Mouse (Mus musculus): ENCODE measurements around the gene Josd2. TPM values are rescaled to one million over a fixed set of nuclear protein-coding genes. Genes with fewer than 3 reads are reported as not detected.
A peak's percentile ranks its signal among the peaks of the same experiment; 100 is the strongest.

Josd2 gene
- polyA plus RNA-seq, 1 experiment: 92.8 TPM

DNA sequence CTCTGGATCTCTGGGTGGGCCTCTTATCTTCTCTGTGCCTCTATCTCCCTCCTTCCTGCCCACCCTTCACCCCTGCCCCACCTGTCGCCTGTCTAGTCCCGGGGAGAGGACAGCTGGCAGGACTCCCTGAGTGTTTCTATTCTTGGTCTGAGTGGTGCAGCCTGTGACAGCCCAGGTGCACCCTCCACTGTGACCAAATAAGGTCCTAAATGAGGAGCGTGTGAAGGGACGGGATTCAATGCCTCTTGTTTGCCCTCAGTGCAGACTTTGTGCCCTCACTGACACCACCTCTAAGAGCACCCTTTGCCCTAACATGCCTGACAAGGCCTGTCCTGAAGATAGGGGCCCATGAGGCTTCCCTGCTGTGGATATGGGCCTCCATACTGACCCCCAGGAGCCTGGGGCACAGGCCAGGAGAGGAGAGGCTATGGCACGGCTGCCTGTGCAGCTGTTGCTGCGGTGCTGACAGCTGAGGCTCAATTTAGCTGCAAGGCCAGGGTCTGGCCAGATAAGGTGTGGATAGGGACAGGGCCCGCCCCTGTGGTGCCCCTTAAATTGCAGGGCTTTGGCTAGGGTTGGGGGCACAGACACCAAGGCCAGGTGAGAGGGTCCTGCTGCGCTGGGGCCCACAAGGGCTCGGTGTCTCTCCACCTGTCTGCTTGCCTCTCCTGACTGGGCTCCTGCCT lies 5.3 kb downstream of the Josd2 start:
- TF ChIP-seq POLR2A (IDR thresholded peaks at IDR 0.05; ENCODE audit: low read depth, low read length): no peak
- TF ChIP-seq CTCF (conservative IDR thresholded peaks at IDR 0.05; ENCODE audit: insufficient read depth, insufficient read length, low read depth, low read length): no peak
- WGBS: 47% methylated on average over 9 of the region's 9 CpGs
- no peaks in the 10 kb centered on the region for H3K27me3 ChIP-seq (replicated peaks; ENCODE audit: control insufficient read depth, insufficient read depth, low read length)

DNA sequence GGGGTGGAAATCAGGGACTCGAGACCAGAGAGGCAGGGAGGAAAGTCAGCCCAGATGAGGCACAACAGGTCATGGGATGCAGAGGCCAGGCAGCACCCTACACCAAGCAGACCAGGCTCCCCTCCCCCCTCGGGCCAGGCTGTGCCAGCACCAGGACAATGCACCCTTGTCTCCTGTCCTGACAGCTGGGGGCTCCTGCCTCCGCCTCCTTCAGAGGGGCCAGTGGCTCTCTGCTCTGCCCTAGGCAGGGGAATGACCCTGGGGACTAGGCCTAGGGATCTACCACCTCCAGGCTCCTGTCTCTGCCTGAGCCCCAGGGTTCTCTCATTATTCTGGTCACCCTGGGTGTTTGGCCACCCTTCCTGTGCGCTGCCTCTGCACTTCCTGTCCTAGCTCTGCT lies 6.6 kb downstream of the Josd2 start:
- no peaks in the 10 kb centered on the region for H3K4me1 ChIP-seq (ENCODE audit: control insufficient read depth, insufficient read depth, low read length)
- no peak overlapping the region for H3K4me3 ChIP-seq (ENCODE audit: insufficient read depth, low read depth, low read length)
- TF ChIP-seq CTCF (conservative IDR thresholded peaks at IDR 0.05; ENCODE audit: insufficient read depth, insufficient read length, low read depth, low read length): no peak
- no peak for TF ChIP-seq POLR2A (IDR thresholded peaks at IDR 0.05; ENCODE audit: low read depth, low read length)
- DNase-seq: no peak
- no peak overlapping the region for H3K27ac ChIP-seq (ENCODE audit: insufficient read depth, low read depth, low read length)
- H3K36me3 ChIP-seq (ENCODE audit: control insufficient read depth, insufficient read depth, low read length): no peaks in the 10 kb centered on the region
- 0 out of 2 replicates have a peak, but pooled peaks cover 1% of the 10 kb centered on the region for H3K27me3 ChIP-seq (replicated peaks; ENCODE audit: control insufficient read depth, insufficient read depth, low read length)
- WGBS: 27% methylated on average over 4 of the region's 4 CpGs

More for the DNA sequence above, 5.3 kb downstream of the Josd2 start:
- Histone ChIP-seq H3K27ac (ENCODE audit: insufficient read depth, low read depth, low read length) (no peak overlapping the region), H3K4me1 (ENCODE audit: control insufficient read depth, insufficient read depth, low read length) (no peaks in the 10 kb centered on the region), H3K4me3 (ENCODE audit: insufficient read depth, low read depth, low read length) (no peak overlapping the region), H3K36me3 (ENCODE audit: control insufficient read depth, insufficient read depth, low read length) (no peaks in the 10 kb centered on the region)
- no peak for DNase-seq

DNA sequence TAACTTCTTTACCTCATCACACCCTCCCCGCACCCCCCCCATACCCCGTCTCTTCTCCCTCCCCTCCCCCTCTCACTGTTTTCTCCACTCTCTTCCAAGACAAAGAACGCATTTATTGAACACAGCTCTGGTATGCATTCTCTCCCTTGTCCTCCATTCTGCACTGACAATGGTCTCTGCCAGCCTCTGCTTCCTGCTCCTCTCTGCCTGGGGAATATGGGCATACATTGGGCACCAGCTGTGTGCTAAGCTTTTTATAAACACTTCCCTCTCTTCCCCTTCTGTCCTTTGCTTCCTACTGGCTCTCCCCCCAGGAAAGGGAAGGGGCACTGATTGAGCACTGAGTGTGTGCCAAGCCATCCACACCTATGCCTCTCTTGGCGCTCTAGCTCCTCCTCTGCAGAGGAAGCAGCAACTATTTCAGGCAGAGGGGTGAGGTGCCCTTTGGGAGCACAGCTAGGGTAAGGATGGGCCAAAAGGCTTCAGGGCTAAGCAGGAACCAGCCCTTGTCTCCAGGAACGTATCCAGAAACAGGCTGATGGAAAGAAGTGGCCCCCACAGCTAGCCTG lies 7.3 kb downstream of the Josd2 start:
- 0 out of 2 replicates have a peak, but pooled peaks cover 1% of the 10 kb centered on the region for H3K27me3 ChIP-seq (replicated peaks; ENCODE audit: control insufficient read depth, insufficient read depth, low read length)
- no peak for DNase-seq
- no peak overlapping the region for H3K27ac ChIP-seq (ENCODE audit: insufficient read depth, low read depth, low read length)
- WGBS: 29% methylated on average over 5 of the region's 5 CpGs
- no peaks in the 10 kb centered on the region for H3K4me1 ChIP-seq (ENCODE audit: control insufficient read depth, insufficient read depth, low read length)
- no peak for TF ChIP-seq POLR2A (IDR thresholded peaks at IDR 0.05; ENCODE audit: low read depth, low read length)
- TF ChIP-seq CTCF (conservative IDR thresholded peaks at IDR 0.05; ENCODE audit: insufficient read depth, insufficient read length, low read depth, low read length): no peak
- H3K4me3 ChIP-seq (ENCODE audit: insufficient read depth, low read depth, low read length): no peak overlapping the region
- no peaks in the 10 kb centered on the region for H3K36me3 ChIP-seq (ENCODE audit: control insufficient read depth, insufficient read depth, low read length)

DNA sequence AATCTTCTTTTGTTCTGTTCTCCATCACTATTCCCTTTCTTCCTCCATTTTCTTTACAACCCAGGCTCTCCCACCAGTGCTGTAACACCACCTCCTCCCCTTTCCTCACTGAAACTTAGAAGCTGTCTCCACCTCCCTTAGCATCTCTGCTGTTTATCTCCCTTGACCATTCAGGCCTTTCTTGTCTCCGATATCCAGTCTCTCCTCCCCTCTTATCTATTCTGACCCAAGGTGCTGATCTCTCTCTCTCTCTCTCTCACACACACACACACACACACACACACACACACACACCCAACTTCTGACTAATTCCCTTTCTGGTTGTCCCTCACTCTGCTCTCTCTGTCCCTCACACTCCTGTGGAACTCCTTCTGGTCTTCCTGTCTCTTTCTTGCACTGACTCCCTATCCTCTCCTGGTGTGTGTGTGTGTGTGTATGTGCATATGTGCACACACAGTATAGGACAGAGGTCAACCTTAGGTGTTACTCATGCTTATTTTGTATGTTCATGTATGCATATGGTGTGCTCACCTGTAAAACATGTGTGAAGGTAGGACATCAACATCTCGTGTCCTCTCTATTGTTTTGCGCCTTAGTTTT lies 15.2 kb downstream of the Josd2 start:
- no peak for TF ChIP-seq POLR2A (IDR thresholded peaks at IDR 0.05; ENCODE audit: low read depth, low read length)
- no peak for TF ChIP-seq CTCF (conservative IDR thresholded peaks at IDR 0.05; ENCODE audit: insufficient read depth, insufficient read length, low read depth, low read length)
- no peak for DNase-seq
- WGBS: 52% methylated on average over 3 of the region's 3 CpGs
- Histone ChIP-seq H3K4me3 (ENCODE audit: insufficient read depth, low read depth, low read length) (no peak overlapping the region), H3K27ac (ENCODE audit: insufficient read depth, low read depth, low read length) (no peak overlapping the region), H3K4me1 (ENCODE audit: control insufficient read depth, insufficient read depth, low read length) (no peaks in the 10 kb centered on the region), H3K27me3 (replicated peaks; ENCODE audit: control insufficient read depth, insufficient read depth, low read length) (0 out of 2 replicates have a peak, but pooled peaks cover 1% of the 10 kb centered on the region), H3K36me3 (ENCODE audit: control insufficient read depth, insufficient read depth, low read length) (no peaks in the 10 kb centered on the region)

DNA sequence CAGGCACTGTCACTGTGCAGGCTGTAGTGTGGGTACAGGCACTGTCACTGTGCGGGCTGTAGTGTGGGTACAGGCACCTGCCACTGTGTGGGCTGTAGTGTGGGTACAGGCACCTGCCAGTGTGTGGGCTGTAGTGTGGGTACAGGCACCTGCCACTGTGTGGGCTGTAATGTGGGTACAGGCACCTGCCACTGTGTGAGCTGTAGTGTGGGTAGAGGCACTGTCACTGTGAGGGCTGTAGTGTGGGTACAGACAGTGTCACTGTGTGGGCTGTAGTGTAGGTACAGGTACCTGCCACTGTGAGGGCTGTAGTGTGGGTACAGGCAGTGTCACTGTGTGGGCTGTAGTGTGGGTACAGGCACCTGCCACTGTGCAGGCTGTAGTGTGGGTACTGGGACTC lies 16.3 kb downstream of the Josd2 start:
- no peak for TF ChIP-seq POLR2A (IDR thresholded peaks at IDR 0.05; ENCODE audit: low read depth, low read length)
- no peak for TF ChIP-seq CTCF (conservative IDR thresholded peaks at IDR 0.05; ENCODE audit: insufficient read depth, insufficient read length, low read depth, low read length)
- Histone ChIP-seq H3K4me3 (ENCODE audit: insufficient read depth, low read depth, low read length) (no peak overlapping the region), H3K4me1 (ENCODE audit: control insufficient read depth, insufficient read depth, low read length) (no peaks in the 10 kb centered on the region), H3K36me3 (ENCODE audit: control insufficient read depth, insufficient read depth, low read length) (no peaks in the 10 kb centered on the region), H3K27ac (ENCODE audit: insufficient read depth, low read depth, low read length) (no peak overlapping the region), H3K27me3 (replicated peaks; ENCODE audit: control insufficient read depth, insufficient read depth, low read length) (no peaks in the 10 kb centered on the region)
- WGBS: 95% methylated on average over 1 of the region's 1 CpGs
- no peak for DNase-seq

DNA sequence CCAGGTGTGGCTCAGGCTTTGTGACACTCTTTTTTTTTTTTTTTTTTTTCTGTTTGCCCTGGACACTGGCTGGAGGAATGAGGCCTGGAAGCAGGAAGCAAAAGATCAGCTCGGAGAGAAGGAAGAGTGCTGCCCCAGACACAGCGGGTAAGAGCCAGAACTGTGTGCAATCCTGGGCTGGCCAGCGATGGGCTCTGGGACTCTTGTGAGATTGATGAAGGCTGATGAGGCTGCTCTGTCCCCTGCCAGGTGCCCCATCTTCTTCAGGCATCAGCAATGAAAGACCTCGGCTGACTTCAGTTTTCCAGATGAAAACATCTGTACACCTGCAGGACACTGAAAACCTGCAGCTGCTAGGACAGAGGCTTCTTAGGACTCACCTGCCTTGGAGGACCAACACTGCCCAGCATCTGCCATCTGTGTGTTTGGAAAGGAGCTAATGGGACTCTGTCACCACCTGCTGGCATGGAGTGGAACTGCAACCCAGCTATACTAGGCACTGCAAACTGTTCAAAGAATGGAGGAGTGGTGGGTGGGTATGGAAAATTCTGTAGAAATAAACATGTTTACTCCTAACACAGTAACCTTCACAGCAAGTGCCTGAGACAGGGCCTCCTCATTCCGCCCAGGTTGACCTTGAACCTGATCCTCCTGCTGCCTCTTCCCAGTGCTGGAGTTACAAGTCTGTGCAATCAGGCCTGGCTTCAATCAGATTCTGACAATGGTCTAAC lies 17.2 kb downstream of the Josd2 start:
- 42% methylated on average over 5 of the region's 5 CpGs for WGBS
- H3K4me1 ChIP-seq (ENCODE audit: control insufficient read depth, insufficient read depth, low read length): no peaks in the 10 kb centered on the region
- no peaks in the 10 kb centered on the region for H3K36me3 ChIP-seq (ENCODE audit: control insufficient read depth, insufficient read depth, low read length)
- no peaks in the 10 kb centered on the region for H3K27me3 ChIP-seq (replicated peaks; ENCODE audit: control insufficient read depth, insufficient read depth, low read length)
- peak; percentile 73 for DNase-seq
- no peak overlapping the region for H3K27ac ChIP-seq (ENCODE audit: insufficient read depth, low read depth, low read length)
- TF ChIP-seq POLR2A (IDR thresholded peaks at IDR 0.05; ENCODE audit: low read depth, low read length): no peak
- peak; percentile 99 for TF ChIP-seq CTCF (conservative IDR thresholded peaks at IDR 0.05; ENCODE audit: insufficient read depth, insufficient read length, low read depth, low read length)
- no peak overlapping the region for H3K4me3 ChIP-seq (ENCODE audit: insufficient read depth, low read depth, low read length)
